In the genomic region with DNA sequence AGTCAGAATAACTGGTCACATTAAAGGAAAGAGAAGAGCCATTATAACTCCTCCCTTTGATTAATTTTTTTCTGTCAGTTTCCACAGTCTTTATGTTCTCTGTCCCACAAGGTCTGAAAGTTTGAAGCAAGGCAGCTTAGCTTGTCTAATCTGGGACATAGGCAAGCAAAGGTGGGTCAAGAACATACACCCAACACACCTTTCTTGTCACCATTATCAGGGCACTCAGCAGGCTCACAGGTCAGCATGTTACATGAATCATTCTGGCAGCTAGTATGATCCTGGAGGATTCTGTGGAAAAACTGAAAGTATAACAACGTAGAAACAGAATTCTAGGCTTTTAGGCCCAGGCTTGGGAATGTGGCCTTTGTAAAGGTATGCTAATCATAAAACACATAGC, we compare ENCODE assay signal across 25 mouse cellular contexts.
"Had no signal": no experiment of that assay in that cellular context is flagged by ENCODE, and none has a peak within 500 bp of the region (broad histone marks: within the 10 kb centered on the region; RNA-seq: fewer than 3 reads in every experiment).

No protein-coding gene starts in this region.

- H3K27me3 ChIP-seq: heart, embryonic 12.5 days; hindbrain, embryonic 13.5 days; hindbrain, embryonic 15.5 days; kidney, embryonic 15.5 days; limb, embryonic 13.5 days; limb, embryonic 15.5 days; liver, embryonic 13.5 days; liver, embryonic 15.5 days had no signal

- H3K36me3 ChIP-seq: heart, embryonic 10.5 days; heart, embryonic 12.5 days; hindbrain, embryonic 13.5 days; hindbrain, embryonic 15.5 days; kidney, embryonic 15.5 days; limb, embryonic 13.5 days; limb, embryonic 15.5 days; liver, embryonic 13.5 days; liver, embryonic 15.5 days had no signal

- H3K4me1 ChIP-seq: heart, embryonic 10.5 days; heart, embryonic 12.5 days; hindbrain, embryonic 13.5 days; hindbrain, embryonic 15.5 days; kidney, embryonic 15.5 days; limb, embryonic 13.5 days; limb, embryonic 15.5 days; liver, embryonic 13.5 days; liver, embryonic 15.5 days had no signal

- H3K27ac ChIP-seq: gastrocnemius, adult 2 months; heart, embryonic 10.5 days; hindbrain, embryonic 13.5 days; hindbrain, embryonic 15.5 days; hindbrain, postnatal 0 days; kidney, embryonic 15.5 days; kidney, postnatal 0 days; limb, embryonic 13.5 days; limb, embryonic 15.5 days; liver, embryonic 13.5 days; liver, embryonic 15.5 days had no signal

- DNase-seq: gastrocnemius, adult 2 months; gastrocnemius, postnatal 10 days; gastrocnemius, postnatal 25 days; heart, adult 18-20 months; heart, postnatal 10 days; heart, postnatal 4 days; kidney, adult 11 months; kidney, adult 2 months; kidney, adult 9 months; kidney, postnatal 14 days; kidney, postnatal 36 days; layer of hippocampus, adult 9-11 months; layer of hippocampus, postnatal 36 days; left cerebral cortex, postnatal 4 days; liver, embryonic 13.5 days had no signal

- H3K4me3 ChIP-seq: gastrocnemius, adult 2 months; heart, embryonic 10.5 days; heart, embryonic 12.5 days; hindbrain, embryonic 13.5 days; hindbrain, embryonic 15.5 days; kidney, embryonic 15.5 days; limb, embryonic 13.5 days; limb, embryonic 15.5 days; liver, embryonic 13.5 days; liver, embryonic 15.5 days had no signal

- H3K9me3 ChIP-seq: heart, embryonic 10.5 days; heart, embryonic 12.5 days; hindbrain, embryonic 13.5 days; hindbrain, embryonic 15.5 days; kidney, embryonic 15.5 days; limb, embryonic 13.5 days; limb, embryonic 15.5 days; liver, embryonic 13.5 days; liver, embryonic 15.5 days had no signal

- H3K9ac ChIP-seq: heart, embryonic 12.5 days; hindbrain, embryonic 13.5 days; hindbrain, embryonic 15.5 days; kidney, embryonic 15.5 days; limb, embryonic 13.5 days; limb, embryonic 15.5 days; liver, embryonic 13.5 days; liver, embryonic 15.5 days had no signal
